Mouse (Mus musculus): ENCODE results near the gene Apbb1. TPM values are rescaled to one million over a fixed set of nuclear protein-coding genes. Genes with fewer than 3 reads are reported as not detected.

The Apbb1 gene
- polyA plus RNA-seq, 1 experiment from 2014 or later = 59.7 TPM

DNA sequence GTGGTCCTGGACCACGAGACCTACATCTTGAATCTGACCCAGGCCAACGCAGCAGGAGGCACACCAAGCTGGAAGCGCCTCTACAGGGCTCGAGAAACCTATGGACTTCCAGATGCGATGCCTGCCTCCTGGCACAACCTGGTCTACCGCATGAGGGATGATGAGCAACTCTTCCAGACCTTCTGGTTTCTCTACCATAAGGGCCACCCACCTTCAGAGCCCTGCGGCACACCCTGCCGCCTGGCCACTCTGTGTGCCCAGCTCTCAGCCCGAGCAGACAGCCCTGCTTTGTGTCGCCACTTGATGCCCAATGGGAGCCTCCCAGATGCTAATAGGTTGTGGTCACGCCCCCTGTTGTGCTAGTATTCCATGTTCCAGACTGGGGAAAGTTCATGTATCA lies 23.8 kb downstream of the Apbb1 start:
- H3K4me2 ChIP-seq (ENCODE audit: low read depth, low read length) = no peak overlapping the region
- DNase-seq (ENCODE audit: low spot score) (no peak), ATAC-seq (replicated peaks; ENCODE audit: insufficient number of reproducible peaks, low FRiP score, low TSS enrichment, low read depth) (no peak)
- no peaks in the 10 kb centered on the region for H3K27me3 ChIP-seq (ENCODE audit: control insufficient read depth, insufficient read depth, low read length)
- H3K9me3 ChIP-seq (replicated peaks; ENCODE audit: control insufficient read depth, low read length) = no peaks in the 10 kb centered on the region
- H3K36me3 ChIP-seq (replicated peaks; ENCODE audit: control insufficient read depth, insufficient read depth, low read depth, low read length) = no peaks in the 10 kb centered on the region; the same call in 1 of the 2 replicates
- no peak overlapping the region for H3K27ac ChIP-seq (replicated peaks; ENCODE audit: low read depth, low read length)
- H3K4me1 ChIP-seq (ENCODE audit: control insufficient read depth, insufficient read depth, low read length) = no peaks in the 10 kb centered on the region
- H3K4me3 ChIP-seq (ENCODE audit: low read depth, low read length) = no peak overlapping the region
- 83% methylated on average over 11 of the region's 11 CpGs for WGBS
- H3K9ac ChIP-seq (replicated peaks; ENCODE audit: low read length) = no peak overlapping the region

DNA sequence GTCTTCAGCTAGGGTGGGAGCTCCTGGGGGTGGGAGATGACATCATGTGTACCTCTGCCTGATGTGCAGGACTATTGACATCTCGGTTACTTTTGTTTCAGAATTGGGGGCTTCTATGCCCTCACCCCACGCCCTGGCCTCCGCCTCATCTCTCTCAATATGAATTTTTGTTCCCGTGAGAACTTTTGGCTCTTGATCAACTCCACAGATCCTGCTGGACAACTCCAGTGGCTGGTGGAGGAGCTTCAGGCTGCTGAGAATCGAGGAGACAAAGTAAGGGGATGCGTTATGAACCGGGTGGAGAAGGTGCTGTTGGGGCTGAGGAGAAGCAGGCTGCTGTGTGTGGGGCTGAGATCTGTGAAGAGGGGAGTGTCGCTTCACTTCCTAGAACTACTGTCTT lies 25.0 kb downstream of the Apbb1 start:
- Histone ChIP-seq H3K27me3 (ENCODE audit: control insufficient read depth, insufficient read depth, low read length) (no peaks in the 10 kb centered on the region), H3K4me2 (ENCODE audit: low read depth, low read length) (no peak overlapping the region), H3K4me1 (ENCODE audit: control insufficient read depth, insufficient read depth, low read length) (no peaks in the 10 kb centered on the region), H3K4me3 (ENCODE audit: low read depth, low read length) (no peak overlapping the region), H3K9ac (replicated peaks; ENCODE audit: low read length) (no peak overlapping the region), H3K27ac (replicated peaks; ENCODE audit: low read depth, low read length) (no peak overlapping the region), H3K36me3 (replicated peaks; ENCODE audit: control insufficient read depth, insufficient read depth, low read depth, low read length) (no peaks in the 10 kb centered on the region; the same call in 1 of the 2 replicates), H3K9me3 (replicated peaks; ENCODE audit: control insufficient read depth, low read length) (no peaks in the 10 kb centered on the region)
- ATAC-seq (replicated peaks; ENCODE audit: insufficient number of reproducible peaks, low FRiP score, low TSS enrichment, low read depth) (no peak), DNase-seq (ENCODE audit: low spot score) (no peak)
- 89% methylated on average over 8 of the region's 8 CpGs for WGBS

DNA sequence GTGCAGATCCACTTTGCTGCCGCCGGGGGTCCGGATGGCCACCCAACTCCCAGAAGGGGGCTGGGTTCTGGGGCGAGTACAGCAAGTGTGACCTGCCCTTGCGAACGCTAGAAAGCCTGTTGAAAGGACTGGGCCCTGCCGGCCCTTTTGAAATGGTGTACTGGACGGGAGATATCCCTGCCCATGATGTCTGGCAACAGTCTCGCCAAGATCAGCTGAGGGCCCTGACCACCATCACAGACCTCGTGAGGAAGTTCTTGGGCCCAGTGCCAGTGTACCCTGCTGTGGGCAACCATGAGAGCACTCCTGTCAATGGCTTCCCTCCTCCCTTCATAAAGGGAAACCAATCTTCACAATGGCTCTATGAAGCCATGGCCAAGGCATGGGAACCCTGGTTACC lies 25.9 kb downstream of the Apbb1 start:
- no peaks in the 10 kb centered on the region for H3K27me3 ChIP-seq (ENCODE audit: control insufficient read depth, insufficient read depth, low read length)
- no peaks in the 10 kb centered on the region for H3K9me3 ChIP-seq (replicated peaks; ENCODE audit: control insufficient read depth, low read length)
- ATAC-seq (replicated peaks; ENCODE audit: insufficient number of reproducible peaks, low FRiP score, low TSS enrichment, low read depth) = no peak
- DNase-seq (ENCODE audit: low spot score) = no peak
- 89% methylated on average over 10 of the region's 10 CpGs for WGBS
- H3K36me3 ChIP-seq (replicated peaks; ENCODE audit: control insufficient read depth, insufficient read depth, low read depth, low read length) = no peaks in the 10 kb centered on the region; the same call in 1 of the 2 replicates
- no peaks in the 10 kb centered on the region for H3K4me1 ChIP-seq (ENCODE audit: control insufficient read depth, insufficient read depth, low read length)
- H3K4me3 ChIP-seq (ENCODE audit: low read depth, low read length) = no peak overlapping the region
- H3K4me2 ChIP-seq (ENCODE audit: low read depth, low read length) = no peak overlapping the region; the same call in 1 of the 2 replicates
- no peak overlapping the region for H3K27ac ChIP-seq (replicated peaks; ENCODE audit: low read depth, low read length)
- H3K9ac ChIP-seq (replicated peaks; ENCODE audit: low read length) = no peak overlapping the region

DNA sequence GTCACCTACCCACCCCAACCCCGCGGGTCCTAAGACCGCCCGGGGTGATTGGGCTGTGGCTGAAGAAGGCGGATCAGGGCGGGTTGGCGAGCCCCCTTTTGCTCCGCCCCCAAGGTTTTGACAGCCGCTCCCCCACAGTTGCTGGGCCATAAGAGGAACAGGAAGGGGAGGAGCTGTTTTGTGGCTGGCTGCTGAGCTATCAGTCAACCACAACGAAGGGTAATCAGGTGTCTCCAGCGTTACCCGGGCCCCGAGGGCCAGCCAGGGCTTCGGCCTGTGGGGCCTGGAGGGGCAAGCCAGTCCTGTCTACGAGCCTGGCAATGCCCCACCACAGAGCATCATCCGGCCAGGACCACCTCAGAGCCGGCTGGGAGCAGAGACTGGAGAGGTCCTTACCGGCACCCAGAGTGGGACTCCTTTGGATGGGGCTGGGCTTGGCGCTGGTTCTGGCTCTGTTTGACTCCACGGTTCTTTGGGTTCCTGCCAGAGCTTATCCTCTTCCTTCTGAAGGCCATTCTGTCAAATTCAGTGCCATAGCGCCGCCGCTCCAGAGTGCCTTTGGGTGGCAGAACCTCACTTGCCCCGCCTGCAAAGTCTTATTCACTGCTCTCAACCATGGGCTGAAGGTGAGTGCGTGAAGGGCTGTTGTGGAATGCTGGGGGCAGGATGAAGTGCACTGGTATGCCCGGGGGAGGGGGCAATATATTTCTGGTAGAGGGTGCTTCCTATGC lies 27.1 kb downstream of the Apbb1 start, which contains the start of gene Smpd1:
Smpd1 (plus strand) TSS at position 149 of the 731 bp plus-strand sequence.
- Histone ChIP-seq H3K27me3 (ENCODE audit: control insufficient read depth, insufficient read depth, low read length) (no peaks in the 10 kb centered on the region), H3K4me2 (ENCODE audit: low read depth, low read length) (peak within 1 kb of the TSS; percentile 73), H3K9ac (replicated peaks; ENCODE audit: low read length) (peak within 1 kb of the TSS; percentile 69), H3K4me1 (ENCODE audit: control insufficient read depth, insufficient read depth, low read length) (no peaks in the 10 kb centered on the region), H3K27ac (replicated peaks; ENCODE audit: low read depth, low read length) (0 out of 2 replicates have a peak within 1 kb of the TSS, but pooled peaks have one; percentile 8), H3K4me3 (ENCODE audit: low read depth, low read length) (peak within 1 kb of the TSS; percentile 73), H3K9me3 (replicated peaks; ENCODE audit: control insufficient read depth, low read length) (no peaks in the 10 kb centered on the region), H3K36me3 (replicated peaks; ENCODE audit: control insufficient read depth, insufficient read depth, low read depth, low read length) (no peaks in the 10 kb centered on the region; the same call in 1 of the 2 replicates)
- ATAC-seq (replicated peaks; ENCODE audit: insufficient number of reproducible peaks, low FRiP score, low TSS enrichment, low read depth) (peak; percentile 91), DNase-seq (ENCODE audit: low spot score) (peak; percentile 93)
- 3% methylated on average over 26 of the region's 26 CpGs for WGBS

DNA sequence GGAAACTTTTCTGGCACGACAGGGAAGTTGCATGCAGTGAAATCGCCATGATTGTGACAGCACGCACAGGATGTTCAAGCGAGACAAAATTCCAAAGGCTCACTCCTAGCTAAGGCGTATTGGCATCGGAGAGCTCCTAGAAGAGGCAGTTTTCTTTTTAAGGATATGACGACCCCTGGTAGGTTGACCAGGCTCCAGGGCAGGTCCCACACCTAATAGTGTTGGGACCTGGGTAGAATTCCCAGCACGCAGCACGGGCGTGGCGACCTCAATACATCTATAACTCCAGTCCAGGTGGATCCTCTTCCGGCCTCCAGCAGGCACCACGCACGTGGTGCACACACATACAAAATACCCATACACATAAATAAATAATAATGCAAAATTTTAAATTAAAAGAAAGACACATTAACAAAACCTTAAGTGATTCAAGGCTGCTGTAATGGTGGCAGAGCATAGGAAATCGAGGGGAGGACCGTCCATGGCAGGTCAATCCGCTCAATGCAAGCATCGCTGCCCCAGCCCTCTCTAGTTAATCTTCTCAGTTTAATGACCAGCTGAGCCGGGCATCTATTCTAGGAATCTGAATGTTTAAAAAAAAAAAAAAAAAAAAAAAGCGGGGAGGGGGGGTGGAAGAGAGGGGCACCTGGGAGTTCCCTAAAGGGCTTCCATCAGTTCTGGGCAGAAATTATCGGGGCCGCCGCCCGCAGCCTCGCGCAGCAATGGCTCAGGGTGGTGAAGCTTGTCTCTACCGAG lies 27.8 kb downstream of the Apbb1 start:
- DNase-seq (ENCODE audit: low spot score) (no peak), ATAC-seq (replicated peaks; ENCODE audit: insufficient number of reproducible peaks, low FRiP score, low TSS enrichment, low read depth) (peak; percentile 8)
- Histone ChIP-seq H3K27ac (replicated peaks; ENCODE audit: low read depth, low read length) (no peak overlapping the region), H3K36me3 (replicated peaks; ENCODE audit: control insufficient read depth, insufficient read depth, low read depth, low read length) (no peaks in the 10 kb centered on the region; the same call in 1 of the 2 replicates), H3K9ac (replicated peaks; ENCODE audit: low read length) (peak overlapping the region; percentile 69), H3K27me3 (ENCODE audit: control insufficient read depth, insufficient read depth, low read length) (no peaks in the 10 kb centered on the region), H3K4me1 (ENCODE audit: control insufficient read depth, insufficient read depth, low read length) (no peaks in the 10 kb centered on the region), H3K4me2 (ENCODE audit: low read depth, low read length) (peak overlapping the region; percentile 73), H3K9me3 (replicated peaks; ENCODE audit: control insufficient read depth, low read length) (no peaks in the 10 kb centered on the region), H3K4me3 (ENCODE audit: low read depth, low read length) (peak overlapping the region; percentile 73)
- WGBS = 31% methylated on average over 27 of the region's 27 CpGs

DNA sequence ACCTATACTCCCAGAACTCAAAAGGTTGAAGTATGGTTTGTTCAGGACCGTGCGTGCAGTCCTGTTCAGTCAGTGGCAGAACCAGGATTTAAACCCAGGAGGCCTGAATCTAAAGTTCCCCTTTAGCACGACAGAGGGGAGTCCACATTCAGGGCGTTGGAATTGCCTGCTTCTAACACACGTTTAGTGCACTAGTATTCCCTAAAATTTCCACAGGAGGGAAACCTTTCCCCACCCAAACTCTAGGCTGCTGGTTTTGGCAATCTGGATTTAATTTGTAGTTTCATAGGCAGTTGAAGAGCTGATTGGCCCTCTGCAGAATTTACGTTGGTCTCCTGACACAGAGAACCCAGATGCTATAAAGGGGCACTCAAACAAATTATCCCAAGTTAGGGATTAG lies 32.4 kb downstream of the Apbb1 start:
- H3K4me1 ChIP-seq (ENCODE audit: control insufficient read depth, insufficient read depth, low read length) = no peaks in the 10 kb centered on the region
- peak; percentile 73 for ATAC-seq (replicated peaks; ENCODE audit: insufficient number of reproducible peaks, low FRiP score, low TSS enrichment, low read depth)
- H3K36me3 ChIP-seq (replicated peaks; ENCODE audit: control insufficient read depth, insufficient read depth, low read depth, low read length) = no peaks in the 10 kb centered on the region
- no peak overlapping the region for H3K4me2 ChIP-seq (ENCODE audit: low read depth, low read length)
- WGBS = 40% methylated on average over 6 of the region's 6 CpGs
- peak overlapping the region; percentile 56; the same call in 1 of the 2 replicates for H3K27ac ChIP-seq (replicated peaks; ENCODE audit: low read depth, low read length)
- no peaks in the 10 kb centered on the region for H3K9me3 ChIP-seq (replicated peaks; ENCODE audit: control insufficient read depth, low read length)
- DNase-seq (ENCODE audit: low spot score) = peak; percentile 86
- no peaks in the 10 kb centered on the region for H3K27me3 ChIP-seq (ENCODE audit: control insufficient read depth, insufficient read depth, low read length)
- no peak overlapping the region for H3K4me3 ChIP-seq (ENCODE audit: low read depth, low read length)
- H3K9ac ChIP-seq (replicated peaks; ENCODE audit: low read length) = no peak overlapping the region

DNA sequence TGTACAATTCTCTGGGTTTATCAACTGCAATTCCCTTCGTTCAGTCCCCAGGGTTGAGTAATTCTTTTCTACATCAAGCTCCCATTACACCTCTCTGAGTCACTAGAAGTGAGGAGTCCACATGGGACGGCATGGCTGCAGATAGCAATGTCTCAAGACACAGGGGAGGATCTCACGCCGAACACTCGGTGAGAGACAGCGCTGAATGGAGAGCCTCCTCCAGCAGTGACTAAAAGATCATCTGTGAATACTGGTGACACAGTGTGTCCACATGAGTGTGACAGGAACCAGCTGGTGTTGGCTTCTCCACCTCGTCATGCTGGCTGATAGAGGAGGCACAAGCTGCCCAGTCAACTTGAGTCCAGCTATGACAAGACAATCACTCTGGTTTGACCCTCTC lies 33.5 kb downstream of the Apbb1 start:
- no peaks in the 10 kb centered on the region for H3K4me1 ChIP-seq (ENCODE audit: control insufficient read depth, insufficient read depth, low read length)
- ATAC-seq (replicated peaks; ENCODE audit: insufficient number of reproducible peaks, low FRiP score, low TSS enrichment, low read depth) (no peak), DNase-seq (ENCODE audit: low spot score) (no peak)
- no peaks in the 10 kb centered on the region for H3K27me3 ChIP-seq (ENCODE audit: control insufficient read depth, insufficient read depth, low read length)
- no peak overlapping the region for H3K27ac ChIP-seq (replicated peaks; ENCODE audit: low read depth, low read length)
- no peaks in the 10 kb centered on the region for H3K9me3 ChIP-seq (replicated peaks; ENCODE audit: control insufficient read depth, low read length)
- H3K4me2 ChIP-seq (ENCODE audit: low read depth, low read length) = no peak overlapping the region
- WGBS = 85% methylated on average over 7 of the region's 7 CpGs
- H3K36me3 ChIP-seq (replicated peaks; ENCODE audit: control insufficient read depth, insufficient read depth, low read depth, low read length) = no peaks in the 10 kb centered on the region
- no peak overlapping the region for H3K4me3 ChIP-seq (ENCODE audit: low read depth, low read length)
- H3K9ac ChIP-seq (replicated peaks; ENCODE audit: low read length) = no peak overlapping the region

DNA sequence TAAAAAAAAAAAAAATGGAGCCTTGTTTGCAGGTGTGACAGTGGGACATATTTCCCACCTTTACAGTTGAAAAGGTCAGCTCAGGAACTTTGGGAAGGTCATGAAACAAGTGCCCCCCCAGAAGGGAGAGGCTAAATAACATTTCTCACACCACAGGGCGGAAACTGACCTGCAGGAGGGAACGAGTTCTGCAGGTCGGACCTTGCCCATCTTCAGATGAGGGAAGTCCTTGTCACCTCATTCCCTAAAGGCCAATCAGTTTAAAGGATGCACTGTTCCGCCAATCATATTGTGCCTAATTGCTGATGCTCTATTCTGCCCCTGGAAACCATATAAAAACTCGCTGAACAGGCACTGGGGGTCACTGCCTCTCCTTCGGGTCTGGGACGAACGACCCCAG lies 35.5 kb downstream of the Apbb1 start:
- no peaks in the 10 kb centered on the region for H3K4me1 ChIP-seq (ENCODE audit: control insufficient read depth, insufficient read depth, low read length)
- no peak overlapping the region for H3K9ac ChIP-seq (replicated peaks; ENCODE audit: low read length)
- H3K27ac ChIP-seq (replicated peaks; ENCODE audit: low read depth, low read length) = no peak overlapping the region
- H3K27me3 ChIP-seq (ENCODE audit: control insufficient read depth, insufficient read depth, low read length) = no peaks in the 10 kb centered on the region
- no peaks in the 10 kb centered on the region for H3K9me3 ChIP-seq (replicated peaks; ENCODE audit: control insufficient read depth, low read length)
- H3K4me3 ChIP-seq (ENCODE audit: low read depth, low read length) = no peak overlapping the region
- ATAC-seq (replicated peaks; ENCODE audit: insufficient number of reproducible peaks, low FRiP score, low TSS enrichment, low read depth) (no peak), DNase-seq (ENCODE audit: low spot score) (no peak)
- H3K4me2 ChIP-seq (ENCODE audit: low read depth, low read length) = no peak overlapping the region
- H3K36me3 ChIP-seq (replicated peaks; ENCODE audit: control insufficient read depth, insufficient read depth, low read depth, low read length) = no peaks in the 10 kb centered on the region
- WGBS = 76% methylated on average over 8 of the region's 8 CpGs
